Mouse (Mus musculus) kidney, postnatal 0 days (tissue): ENCODE measurements around the gene Kif26b. TPM values are rescaled to one million over a fixed set of nuclear protein-coding genes. Genes with fewer than 3 reads are reported as not detected.

ENCODE experiments used
- ATAC-seq: fragments of 200-750 bp; cut with Nextera tagmentation; replicated peaks from 2 replicates; pipeline ENCODE4 v1.8.0; 2017; ENCODE audit warnings: low read depth, moderate number of reproducible peaks, moderate TSS enrichment, moderate library complexity; ENCODE audit not compliant: low FRiP score
- DNase-seq: peaks from one replicate; pipeline ENCODE4 v3.0.0-alpha.2; 2016; ENCODE audit warnings: low spot score
- H3K27ac ChIP-seq: fragments of 300-500 bp; sonication (generic); 2 replicates; pipeline ENCODE4 v1.5.1; 2014; ENCODE audit warnings: mild to moderate bottlenecking
- H3K27me3 ChIP-seq: fragments of 300-500 bp; sonication (generic); 2 replicates; pipeline ENCODE4 v1.6.1; 2014; ENCODE audit warnings: low read length, mixed read lengths; ENCODE audit not compliant: insufficient read depth
- H3K36me3 ChIP-seq: fragments of 300-500 bp; sonication (generic); 2 replicates; pipeline ENCODE4 v1.6.1; 2014; ENCODE audit warnings: low read length, mixed read lengths; ENCODE audit not compliant: insufficient read depth
- H3K4me1 ChIP-seq: fragments of 300-500 bp; sonication (generic); replicated peaks from 2 replicates; pipeline ENCODE4 v1.6.1; 2014; ENCODE audit warnings: antibody characterized with exemption, low read length, mixed read lengths; ENCODE audit not compliant: insufficient read depth
- H3K4me2 ChIP-seq: fragments of 300-500 bp; sonication (generic); 2 replicates; pipeline ENCODE4 v1.6.1; 2014; ENCODE audit warnings: mild to moderate bottlenecking, low read length, moderate library complexity, mixed read lengths
- H3K4me3 ChIP-seq: fragments of 300-500 bp; sonication (generic); replicated peaks from 2 replicates; pipeline ENCODE4 v1.5.1; 2014; ENCODE audit warnings: low read depth, low read length
- H3K9ac ChIP-seq: fragments of 300-500 bp; sonication (generic); 2 replicates; pipeline ENCODE4 v1.6.1; 2014; ENCODE audit warnings: low read depth, low read length
- H3K9me3 ChIP-seq: fragments of 300-500 bp; sonication (generic); replicated peaks from 2 replicates; pipeline ENCODE4 v1.6.1; 2016; ENCODE audit warnings: low read length, inconsistent platforms, mixed read lengths
- CTCF ChIP-seq: IDR thresholded peaks from 2 replicates; pipeline ENCODE4 v1.5.1; 2016; ENCODE audit warnings: antibody characterized with exemption, low read depth, mild to moderate bottlenecking, moderate library complexity
- WGBS: fragments of 180-500 bp; shearing (Covaris S2); extraction: QIAGEN DNeasy Blood & Tissue Kit; methylation state at CpG from one replicate; pipeline ENCODE4 v1.1.7; 2014; 5-methylcytosine and 5-hydroxymethylcytosine counted together
- polyA plus RNA-seq: library from polyadenylated mRNA; unstranded; fragments of >200 nt; fragmentation: Nextera tagmentation; extraction: Ambion mirVana; gene quantifications from 2 replicates; pipeline ENCODE4 v1.2.1, GENCODE M21; 2015

Kif26b gene
- polyA plus RNA-seq, 1 experiment from 2014 or later, result 6.4 TPM

- no peak overlapping the region for H3K9ac ChIP-seq
- H3K27ac ChIP-seq, result no peak overlapping the region
- no peak for TF ChIP-seq CTCF
- ATAC-seq (no peak), DNase-seq (no peak)
- 81% methylated on average over 2 of the region's 2 CpGs for WGBS
- H3K4me2 ChIP-seq, result no peak overlapping the region
- no peaks in the 10 kb centered on the region for H3K27me3 ChIP-seq
- no peaks in the 10 kb centered on the region for H3K36me3 ChIP-seq
- no peaks in the 10 kb centered on the region for H3K4me1 ChIP-seq
- no peaks in the 10 kb centered on the region for H3K9me3 ChIP-seq
- H3K4me3 ChIP-seq, result no peak overlapping the region
These were observed 187.5 kb downstream of the Kif26b start for GRCm38 (mm10) chr1:178716411-178716810.

DNA sequence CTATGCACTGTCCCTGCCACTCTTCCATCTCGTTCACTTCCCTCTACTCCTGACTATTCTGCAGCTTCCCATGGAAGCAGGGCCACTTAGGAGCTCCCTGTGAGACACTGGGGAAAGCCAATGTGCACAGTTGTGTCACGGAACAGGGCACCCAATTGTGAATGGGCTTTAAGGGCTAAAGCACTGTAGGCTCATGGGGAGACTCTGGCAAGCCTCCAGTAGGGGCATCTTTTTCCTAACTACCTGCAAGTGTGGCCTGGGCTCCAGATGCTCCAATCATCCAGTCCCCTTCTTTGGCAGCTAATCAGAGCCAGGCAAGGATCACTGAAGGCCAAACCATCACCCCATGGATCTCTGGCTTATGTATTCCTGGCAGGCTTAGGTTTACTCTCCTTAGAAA is 191.9 kb downstream of the Kif26b start:
- no peak for TF ChIP-seq CTCF
- ATAC-seq (no peak), DNase-seq (no peak)
- H3K36me3 ChIP-seq, result no peaks in the 10 kb centered on the region
- no peak overlapping the region for H3K4me3 ChIP-seq
- H3K4me2 ChIP-seq, result no peak overlapping the region
- no peak overlapping the region for H3K27ac ChIP-seq
- no peaks in the 10 kb centered on the region for H3K9me3 ChIP-seq
- no peaks in the 10 kb centered on the region for H3K4me1 ChIP-seq
- no peak overlapping the region for H3K9ac ChIP-seq
- H3K27me3 ChIP-seq, result no peaks in the 10 kb centered on the region
- 84% methylated on average over 2 of the region's 2 CpGs for WGBS

DNA sequence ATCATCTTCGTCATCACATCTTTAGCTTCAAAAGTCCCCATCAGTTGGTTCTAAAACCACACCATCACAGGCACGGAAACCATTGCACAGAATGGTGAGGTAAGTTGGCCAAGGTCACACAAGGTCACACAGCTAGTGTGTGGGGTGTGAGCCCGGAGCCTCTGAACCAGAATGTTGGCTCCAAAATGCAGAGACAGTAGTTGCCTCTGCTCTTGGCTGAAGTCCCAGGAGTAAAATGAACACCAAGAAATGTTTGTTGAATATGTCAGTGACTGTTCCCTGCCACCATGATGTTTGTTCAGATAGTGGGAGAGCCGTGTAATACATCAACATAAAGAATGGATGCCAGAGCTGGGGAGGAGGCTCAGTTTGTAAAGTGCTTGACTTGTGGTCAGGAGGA is 193.9 kb downstream of the Kif26b start:
- DNase-seq, result no peak
- H3K9me3 ChIP-seq, result no peaks in the 10 kb centered on the region
- no peak overlapping the region for H3K4me3 ChIP-seq
- no peak for TF ChIP-seq CTCF
- H3K4me2 ChIP-seq, result no peak overlapping the region
- no peak for ATAC-seq
- no peaks in the 10 kb centered on the region for H3K27me3 ChIP-seq
- 80% methylated on average over 4 of the region's 4 CpGs for WGBS
- H3K9ac ChIP-seq, result no peak overlapping the region
- no peak overlapping the region for H3K27ac ChIP-seq
- no peaks in the 10 kb centered on the region for H3K36me3 ChIP-seq
- H3K4me1 ChIP-seq, result no peaks in the 10 kb centered on the region

GRCm38 (mm10) chr1:178725536-178725935 is 196.6 kb downstream of the Kif26b start:
- ATAC-seq (no peak), DNase-seq (no peak)
- TF ChIP-seq CTCF, result no peak
- Histone ChIP-seq H3K9me3 (no peaks in the 10 kb centered on the region), H3K9ac (no peak overlapping the region), H3K27me3 (no peaks in the 10 kb centered on the region), H3K4me1 (no peaks in the 10 kb centered on the region; the same call in 1 of the 2 replicates), H3K4me2 (no peak overlapping the region), H3K27ac (no peak overlapping the region), H3K4me3 (no peak overlapping the region), H3K36me3 (no peaks in the 10 kb centered on the region)
- 84% methylated on average over 3 of the region's 3 CpGs for WGBS

- Histone ChIP-seq H3K9me3 (no peaks in the 10 kb centered on the region), H3K9ac (no peak overlapping the region), H3K27me3 (no peaks in the 10 kb centered on the region), H3K4me3 (no peak overlapping the region), H3K4me1 (peaks cover 6% of the 10 kb centered on the region; the same call in 1 of the 2 replicates), H3K27ac (no peak overlapping the region), H3K36me3 (no peaks in the 10 kb centered on the region), H3K4me2 (no peak overlapping the region)
- WGBS, result 33% methylated on average over 6 of the region's 6 CpGs
- TF ChIP-seq CTCF, result no peak
- DNase-seq (peak; percentile 38), ATAC-seq (no peak)
These were observed 199.3 kb downstream of the Kif26b start for GRCm38 (mm10) chr1:178728256-178728655.

- DNase-seq, result no peak
- Histone ChIP-seq H3K36me3 (no peaks in the 10 kb centered on the region), H3K9ac (no peak overlapping the region), H3K4me1 (peaks cover 9% of the 10 kb centered on the region), H3K9me3 (no peaks in the 10 kb centered on the region), H3K4me3 (no peak overlapping the region), H3K27me3 (no peaks in the 10 kb centered on the region), H3K4me2 (no peak overlapping the region), H3K27ac (no peak overlapping the region)
- no peak for ATAC-seq
- no peak for TF ChIP-seq CTCF
- WGBS, result 98% methylated on average over 3 of the region's 3 CpGs
These were observed 201.3 kb downstream of the Kif26b start for GRCm38 (mm10) chr1:178730271-178730670.

DNA sequence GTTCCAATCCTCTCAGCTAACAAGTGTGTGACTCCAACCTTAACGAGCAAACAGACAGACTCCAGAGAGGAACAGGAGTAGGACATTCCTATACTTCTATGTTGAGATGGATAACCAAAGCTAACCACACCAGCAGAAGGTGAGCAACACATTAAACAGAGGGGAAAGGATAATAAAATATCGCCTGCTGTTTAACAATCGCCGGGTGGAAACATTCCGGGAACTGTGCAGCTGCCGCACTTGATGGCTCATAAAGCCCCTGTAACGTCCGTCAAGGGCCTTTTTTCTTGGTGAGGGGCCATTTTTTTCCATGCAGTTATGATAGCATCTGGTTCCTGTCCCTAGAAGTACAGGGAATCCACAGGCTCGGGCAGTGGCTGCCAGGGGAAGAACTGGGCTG is 204.1 kb downstream of the Kif26b start:
- 15% methylated on average over 9 of the region's 9 CpGs for WGBS
- H3K27me3 ChIP-seq, result no peaks in the 10 kb centered on the region
- H3K4me3 ChIP-seq, result no peak overlapping the region
- H3K36me3 ChIP-seq, result no peaks in the 10 kb centered on the region
- no peak overlapping the region for H3K4me2 ChIP-seq
- no peaks in the 10 kb centered on the region for H3K9me3 ChIP-seq
- no peak overlapping the region for H3K9ac ChIP-seq
- DNase-seq (peak; percentile 50), ATAC-seq (no peak)
- no peak for TF ChIP-seq CTCF
- H3K4me1 ChIP-seq, result peaks cover 9% of the 10 kb centered on the region
- H3K27ac ChIP-seq, result no peak overlapping the region
